Mouse (Mus musculus) stomach, embryonic 14.5 days (tissue): Measurements from ENCODE around the gene Dynll1. TPM values are rescaled to one million over a fixed set of nuclear protein-coding genes. Genes with fewer than 3 reads are reported as not detected.

Experiments used
- ATAC-seq: fragments of 200-750 bp; cut with Nextera tagmentation; 2 replicates; pipeline ENCODE4 v1.8.0; 2017; ENCODE audit warnings: low read depth, moderate TSS enrichment; ENCODE audit not compliant: insufficient number of reproducible peaks, insufficient read depth, low FRiP score
- H3K27ac ChIP-seq: fragments of 300-500 bp; sonication (generic); 2 replicates; pipeline ENCODE4 v1.5.1; 2014; ENCODE audit warnings: mild to moderate bottlenecking, low read length, moderate library complexity, mixed read lengths
- H3K27me3 ChIP-seq: fragments of 300-500 bp; sonication (generic); 2 replicates; pipeline ENCODE4 v1.6.1; 2014; ENCODE audit warnings: low read length, control low read depth, mixed read lengths; ENCODE audit not compliant: control insufficient read depth, insufficient read depth
- H3K36me3 ChIP-seq: fragments of 300-500 bp; sonication (generic); 2 replicates; pipeline ENCODE4 v1.6.1; 2014; ENCODE audit warnings: mild to moderate bottlenecking, control low read depth, low read length, moderate library complexity, mixed read lengths; ENCODE audit not compliant: control insufficient read depth, insufficient read depth
- H3K4me1 ChIP-seq: fragments of 300-500 bp; sonication (generic); 2 replicates; pipeline ENCODE4 v1.6.1; 2014; ENCODE audit warnings: low read length, control low read depth, mixed read lengths; ENCODE audit not compliant: control insufficient read depth, insufficient read depth
- H3K4me2 ChIP-seq: fragments of 300-500 bp; sonication (generic); replicated peaks from 2 replicates; pipeline ENCODE4 v1.6.1; 2014; ENCODE audit warnings: low read depth, low read length, control low read depth
- H3K4me3 ChIP-seq: fragments of 300-500 bp; sonication (generic); 2 replicates; pipeline ENCODE4 v1.5.1; 2014; ENCODE audit warnings: low read depth, low read length, control low read depth
- H3K9ac ChIP-seq: fragments of 300-500 bp; sonication (generic); replicated peaks from 2 replicates; pipeline ENCODE4 v1.6.1; 2014; ENCODE audit warnings: low read depth, mild to moderate bottlenecking, control low read depth, low read length, moderate library complexity, mixed read lengths
- H3K9me3 ChIP-seq: fragments of 300-500 bp; sonication (generic); 2 replicates; pipeline ENCODE4 v1.6.1; 2016; ENCODE audit warnings: low read depth, low read length, control low read depth; ENCODE audit not compliant: control insufficient read depth
- WGBS: fragments of 180-500 bp; shearing (Covaris S2); extraction: QIAGEN DNeasy Blood & Tissue Kit; methylation state at CpG from one replicate; pipeline ENCODE4 v1.1.7; 2014; 5-methylcytosine and 5-hydroxymethylcytosine counted together
- polyA plus RNA-seq: library from polyadenylated mRNA; unstranded; fragments of >200 nt; fragmentation: Nextera tagmentation; extraction: Ambion mirVana; gene quantifications from 2 replicates; pipeline ENCODE4 v1.2.1, GENCODE M21; 2014

Gene Dynll1
- polyA plus RNA-seq, 1 experiment from 2014 or later: 1,647 TPM

DNA sequence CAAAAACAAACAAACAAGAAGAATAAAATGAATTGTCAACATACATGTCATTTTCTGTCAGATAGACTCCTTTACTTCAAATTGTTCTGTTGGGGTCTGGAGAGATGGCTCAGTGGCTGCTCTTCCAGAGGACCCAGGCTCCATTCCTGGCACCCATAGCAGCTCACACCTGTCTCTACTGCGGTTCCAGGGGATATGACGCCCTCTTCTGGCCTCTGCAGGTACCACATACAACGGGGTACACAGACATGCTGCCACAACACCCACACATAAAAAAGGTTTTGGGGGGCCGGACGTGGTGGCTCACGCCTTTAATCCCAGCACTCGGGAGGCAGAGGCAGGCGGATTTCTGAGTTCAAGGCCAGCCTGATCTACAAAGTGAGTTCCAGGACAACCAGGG is 6.6 kb downstream of the Dynll1 start:
- H3K27me3 ChIP-seq: no peaks in the 10 kb centered on the region
- ATAC-seq: no peak
- peaks cover 10% of the 10 kb centered on the region; the same call in 1 of the 2 replicates for H3K4me1 ChIP-seq
- H3K9ac ChIP-seq: no peak overlapping the region
- H3K27ac ChIP-seq: no peak overlapping the region
- no peak overlapping the region for H3K4me3 ChIP-seq
- no peaks in the 10 kb centered on the region for H3K9me3 ChIP-seq
- peaks cover 32% of the 10 kb centered on the region for H3K36me3 ChIP-seq
- WGBS: 92% methylated on average over 8 of the region's 8 CpGs
- H3K4me2 ChIP-seq: no peak overlapping the region

DNA sequence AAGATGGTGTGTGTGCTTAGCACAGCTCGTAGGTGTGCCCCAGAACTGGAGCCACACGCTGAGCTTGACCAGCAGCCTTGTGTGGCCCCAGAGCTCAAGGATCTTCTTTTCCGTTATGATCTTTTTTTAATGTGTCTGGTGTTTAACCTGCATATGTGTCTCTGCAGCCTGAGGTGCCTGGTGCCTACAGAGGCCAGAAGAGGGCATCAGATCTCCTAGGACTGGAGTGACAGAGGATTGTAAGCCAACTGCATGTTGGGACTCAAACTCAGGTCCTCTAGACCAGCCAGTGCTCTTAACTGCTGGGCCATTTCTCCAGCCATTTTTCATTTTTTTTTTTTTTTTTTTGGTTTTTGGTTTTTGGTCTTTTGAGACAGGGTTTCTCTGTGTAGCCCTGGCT is 16.1 kb downstream of the Dynll1 start:
- H3K36me3 ChIP-seq: peaks cover 11% of the 10 kb centered on the region; the same call in 1 of the 2 replicates
- 94% methylated on average over 3 of the region's 3 CpGs for WGBS

DNA sequence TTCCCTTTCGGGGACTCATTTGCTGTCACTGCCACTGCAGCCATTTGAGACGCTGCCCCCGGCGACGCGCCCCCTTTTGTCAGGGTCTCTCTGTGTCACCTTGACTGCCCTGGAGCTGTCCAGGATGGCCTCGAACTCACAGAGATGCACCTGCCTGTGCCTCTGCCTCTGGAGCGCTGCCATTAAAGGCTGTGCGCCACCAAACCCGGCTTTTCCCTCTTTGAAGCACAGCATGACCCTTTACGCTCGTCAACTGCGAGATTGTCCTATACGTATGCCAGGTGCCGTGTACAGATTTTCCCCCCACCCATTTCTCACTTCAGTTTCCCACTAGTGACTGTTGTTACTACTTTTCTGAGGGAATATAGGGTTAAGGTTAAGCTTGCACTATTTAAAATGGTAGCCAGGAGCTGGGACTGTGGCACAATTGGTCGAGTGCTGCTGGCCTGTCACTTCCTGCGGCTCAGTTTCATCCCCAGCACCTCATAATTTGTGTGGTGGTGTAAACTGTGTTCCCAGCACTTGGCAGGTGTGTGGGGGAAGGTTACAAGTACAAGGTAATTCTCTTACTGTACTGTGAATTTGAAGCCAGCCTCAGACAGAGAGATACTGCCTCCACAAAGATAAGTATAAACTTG is 20.6 kb downstream of the Dynll1 start:
- WGBS: 6% methylated on average over 17 of the region's 17 CpGs
- Histone ChIP-seq H3K4me3 (peak overlapping the region; percentile 67), H3K4me2 (peak overlapping the region; percentile 75), H3K27ac (no peak overlapping the region), H3K27me3 (no peaks in the 10 kb centered on the region), H3K9ac (peak overlapping the region; percentile 47), H3K9me3 (no peaks in the 10 kb centered on the region), H3K4me1 (peaks cover 5% of the 10 kb centered on the region; the same call in 1 of the 2 replicates), H3K36me3 (peaks cover 11% of the 10 kb centered on the region; the same call in 1 of the 2 replicates)
- ATAC-seq: 0 out of 2 replicates have a peak, but pooled peaks have one; percentile 18

More for the DNA sequence above, 16.1 kb downstream of the Dynll1 start:
- Histone ChIP-seq H3K9me3 (no peaks in the 10 kb centered on the region), H3K27me3 (no peaks in the 10 kb centered on the region), H3K27ac (no peak overlapping the region), H3K4me1 (peaks cover 5% of the 10 kb centered on the region; the same call in 1 of the 2 replicates), H3K4me3 (no peak overlapping the region), H3K4me2 (no peak overlapping the region), H3K9ac (no peak overlapping the region)
- ATAC-seq: no peak

DNA sequence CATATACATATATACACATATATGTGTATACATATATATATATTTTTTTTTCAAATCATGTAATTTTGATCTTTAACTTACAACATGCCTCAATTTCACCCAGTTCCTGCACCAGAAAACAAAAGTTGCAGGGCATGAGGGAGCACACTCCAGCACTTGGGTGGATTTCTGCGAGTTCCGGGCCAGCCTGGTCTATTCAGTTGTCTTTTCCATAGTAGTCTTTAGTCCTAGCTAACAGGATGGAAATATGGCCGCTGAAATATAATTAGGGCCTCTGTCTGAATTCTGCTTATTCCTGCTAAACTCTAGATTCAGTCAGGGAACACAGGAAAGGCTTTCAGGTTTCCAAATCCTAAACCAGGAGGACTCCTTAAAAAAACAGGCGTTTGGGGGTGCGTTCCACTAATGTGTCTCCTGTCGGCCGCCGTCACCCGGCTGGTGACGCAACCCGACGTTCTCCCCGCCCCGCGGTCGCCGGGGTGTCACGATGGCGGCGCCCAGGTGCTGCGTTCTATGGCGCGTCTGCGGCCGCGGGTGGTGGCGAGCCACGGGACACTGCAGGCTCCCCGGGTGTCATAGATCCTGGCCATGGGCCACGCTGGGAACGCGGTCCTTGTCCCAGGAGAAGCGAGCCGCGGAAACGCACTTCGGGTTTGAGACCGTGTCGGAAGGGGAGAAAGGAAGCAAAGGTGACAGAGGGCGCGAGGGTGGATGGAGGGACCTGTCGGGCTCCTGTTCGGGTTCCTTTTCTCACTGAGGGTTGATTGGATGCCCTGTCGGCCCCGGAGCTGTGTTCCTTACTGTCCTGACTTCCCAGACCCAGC is 21.4 kb downstream of the Dynll1 start, which contains the start of gene Coq5:
Gene Coq5, plus strand, starts transcription at position 441 of the 824 bp plus-strand sequence.
- peaks cover 5% of the 10 kb centered on the region; the same call in 1 of the 2 replicates for H3K4me1 ChIP-seq
- peak; percentile 82 for ATAC-seq
- no peak within 1 kb of the TSS for H3K27ac ChIP-seq
- H3K4me3 ChIP-seq: peak within 1 kb of the TSS; percentile 67
- H3K4me2 ChIP-seq: peak within 1 kb of the TSS; percentile 75
- H3K9me3 ChIP-seq: no peaks in the 10 kb centered on the region
- peak within 1 kb of the TSS; percentile 47 for H3K9ac ChIP-seq
- H3K36me3 ChIP-seq: peaks cover 6% of the 10 kb centered on the region; the same call in 1 of the 2 replicates
- H3K27me3 ChIP-seq: no peaks in the 10 kb centered on the region
- WGBS: 3% methylated on average over 44 of the region's 45 CpGs

DNA sequence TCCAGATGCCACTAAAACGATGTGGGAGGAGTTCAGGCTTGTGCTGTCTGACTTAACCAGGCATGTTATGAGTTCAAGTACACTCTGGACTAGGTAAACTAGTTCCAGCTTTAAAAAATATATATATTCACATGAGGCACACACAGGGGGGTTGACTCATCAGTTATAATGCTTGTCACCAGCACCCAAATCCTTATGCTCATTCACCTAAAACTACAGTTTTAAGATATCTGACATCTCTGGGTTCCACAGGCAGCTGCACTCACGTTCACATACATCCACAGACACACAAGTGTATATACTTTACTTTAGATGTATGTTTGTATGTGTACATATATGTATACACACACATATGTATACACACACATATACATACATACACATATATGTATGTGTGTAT is 22.0 kb downstream of the Dynll1 start:
- ATAC-seq: no peak

DNA sequence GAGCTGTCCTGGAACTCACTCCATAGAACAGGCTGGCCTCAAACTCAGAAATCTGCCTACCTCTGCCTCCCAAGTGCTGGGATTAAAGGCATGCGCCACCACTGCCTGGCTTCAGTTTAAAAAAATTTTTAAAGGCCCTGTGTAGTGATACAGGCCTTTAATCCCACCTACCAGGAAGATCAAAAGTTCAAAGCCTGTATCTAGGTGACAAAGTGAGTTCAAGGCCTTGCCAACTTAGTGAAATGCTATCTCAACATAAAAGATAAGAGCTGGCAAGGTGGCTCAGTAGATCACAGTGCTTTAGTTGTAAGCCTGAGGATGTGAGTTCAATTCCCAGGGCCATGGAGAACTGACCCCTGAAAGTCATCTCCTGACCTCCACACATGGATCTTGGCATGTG is 22.7 kb downstream of the Dynll1 start:
- H3K4me2 ChIP-seq: no peak overlapping the region
- H3K27ac ChIP-seq: no peak overlapping the region
- peaks cover 10% of the 10 kb centered on the region; the same call in 1 of the 2 replicates for H3K4me1 ChIP-seq
- no peaks in the 10 kb centered on the region for H3K36me3 ChIP-seq
- H3K9ac ChIP-seq: no peak overlapping the region
- no peak overlapping the region for H3K4me3 ChIP-seq
- H3K27me3 ChIP-seq: no peaks in the 10 kb centered on the region
- ATAC-seq: no peak
- H3K9me3 ChIP-seq: no peaks in the 10 kb centered on the region
- WGBS: 63% methylated on average over 1 of the region's 1 CpGs

More for the DNA sequence above, 22.0 kb downstream of the Dynll1 start:
- H3K36me3 ChIP-seq: peaks cover under 1% of the 10 kb centered on the region; the same call in 1 of the 2 replicates
- H3K4me3 ChIP-seq: no peak overlapping the region
- H3K27me3 ChIP-seq: no peaks in the 10 kb centered on the region
- peaks cover 5% of the 10 kb centered on the region; the same call in 1 of the 2 replicates for H3K4me1 ChIP-seq
- H3K9ac ChIP-seq: no peak overlapping the region
- no peak overlapping the region for H3K4me2 ChIP-seq
- no peaks in the 10 kb centered on the region for H3K9me3 ChIP-seq
- 52% methylated on average over 2 of the region's 2 CpGs for WGBS
- H3K27ac ChIP-seq: no peak overlapping the region

DNA sequence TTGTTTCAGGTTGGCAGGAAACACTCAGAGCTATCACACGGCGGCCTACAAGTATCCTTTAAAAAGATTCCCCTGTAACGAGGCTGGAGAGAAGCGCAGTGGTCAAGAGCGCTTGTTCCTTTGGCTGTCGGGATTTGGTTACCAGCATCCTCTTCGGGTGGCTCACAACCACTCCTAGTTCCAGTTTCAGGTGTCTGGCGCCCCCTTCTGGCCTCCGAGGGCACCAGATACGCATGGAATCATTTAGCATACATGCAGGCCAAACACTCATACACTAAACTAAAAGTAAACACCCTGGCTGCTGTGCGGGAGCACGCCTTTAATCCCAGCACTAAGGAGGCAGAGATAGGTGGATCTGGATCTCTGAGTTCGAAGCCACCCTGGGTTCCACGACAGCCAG is 24.8 kb downstream of the Dynll1 start:
- no peaks in the 10 kb centered on the region for H3K27me3 ChIP-seq
- H3K36me3 ChIP-seq: no peaks in the 10 kb centered on the region
- H3K4me3 ChIP-seq: no peak overlapping the region
- no peak for ATAC-seq
- no peaks in the 10 kb centered on the region for H3K9me3 ChIP-seq
- H3K4me1 ChIP-seq: peaks cover 14% of the 10 kb centered on the region
- no peak overlapping the region for H3K9ac ChIP-seq
- 33% methylated on average over 14 of the region's 14 CpGs for WGBS
- H3K4me2 ChIP-seq: no peak overlapping the region
- H3K27ac ChIP-seq: no peak overlapping the region

DNA sequence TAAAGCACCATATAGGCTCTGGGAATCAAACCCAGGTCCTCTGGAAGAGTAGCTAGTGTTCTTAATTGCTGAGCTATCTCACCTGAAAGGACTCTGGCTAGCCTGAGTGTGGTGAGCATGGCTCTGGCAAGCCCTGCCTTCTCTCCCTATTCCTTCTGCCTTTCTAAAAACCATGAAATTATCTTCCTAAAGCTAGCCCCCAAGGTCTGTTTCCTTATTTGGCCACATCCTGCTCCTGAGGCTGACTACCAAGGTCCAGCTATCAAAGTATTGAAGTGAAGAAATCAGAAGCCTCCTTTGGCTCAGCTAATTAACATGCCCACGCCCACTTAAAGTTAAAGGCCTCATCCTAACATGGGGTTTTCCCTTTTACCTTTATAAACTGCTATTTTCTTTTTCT is 26.0 kb downstream of the Dynll1 start:
- no peak for ATAC-seq
- peaks cover 21% of the 10 kb centered on the region for H3K4me1 ChIP-seq
- no peak overlapping the region for H3K9ac ChIP-seq
- H3K4me3 ChIP-seq: no peak overlapping the region
- no peaks in the 10 kb centered on the region for H3K9me3 ChIP-seq
- no peaks in the 10 kb centered on the region; the same call in 1 of the 2 replicates for H3K36me3 ChIP-seq
- no peak overlapping the region for H3K4me2 ChIP-seq
- 73% methylated on average over 1 of the region's 1 CpGs for WGBS
- no peak overlapping the region for H3K27ac ChIP-seq
- no peaks in the 10 kb centered on the region for H3K27me3 ChIP-seq
